15 mouse cellular contexts compared by ENCODE assay signal in genomic region chr12:76953750-76954363, GRCm38 (mm10). TPM values are rescaled to one million over a fixed set of nuclear protein-coding genes. Genes with fewer than 3 reads are reported as not detected.
DNase-seq lines count a peak whose midpoint lies in the region; ATAC-seq and TF ChIP-seq lines count a peak whose summit lies in the region.
"Had no signal": no experiment of that assay in that cellular context is flagged by ENCODE, and none has a peak within 500 bp of the region (broad histone marks: within the 10 kb centered on the region; RNA-seq: fewer than 3 reads in every experiment).

No protein-coding gene starts in this region.

- WGBS in kidney, adult 2 months, result 50% methylated on average over 2 of the region's 2 CpGs
- WGBS in lung, postnatal 0 days, result 36% methylated on average over 2 of the region's 2 CpGs
- 87% methylated on average over 2 of the region's 2 CpGs for WGBS in kidney, embryonic 15.5 days

- TF ChIP-seq EP300 in lung, postnatal 0 days (IDR thresholded peaks at IDR 0.05), result peak; percentile 45; the same call in 1 of the 2 replicates

- no peak for TF ChIP-seq CTCF in kidney, adult 2 months (conservative IDR thresholded peaks at IDR 0.05; ENCODE audit: insufficient read depth, insufficient read length, low read depth, low read length)
- TF ChIP-seq CTCF in lung, postnatal 0 days (IDR thresholded peaks at IDR 0.05), result no peak

- H3K4me2 ChIP-seq in lung, postnatal 0 days (replicated peaks; ENCODE audit: low read depth, low read length), result no peak overlapping the region
- H3K4me2 ChIP-seq in kidney, embryonic 15.5 days, result no peak overlapping the region
- H3K4me2 ChIP-seq: heart, embryonic 15.5 days; hindbrain, embryonic 12.5 days; midbrain, embryonic 12.5 days had no signal

- H3K4me1 ChIP-seq in kidney, adult 2 months (ENCODE audit: control insufficient read depth, insufficient read depth, low read length), result peaks cover 30% of the 10 kb centered on the region
- peaks cover 20% of the 10 kb centered on the region; the same call in 1 of the 2 replicates for H3K4me1 ChIP-seq in lung, postnatal 0 days (ENCODE audit: insufficient read depth, low read depth, low read length)
- peaks cover 19% of the 10 kb centered on the region for H3K4me1 ChIP-seq in kidney, embryonic 15.5 days
- H3K4me1 ChIP-seq: hindbrain, embryonic 12.5 days; midbrain, embryonic 12.5 days had no signal

- no peak for TF ChIP-seq POLR2A in kidney, adult 2 months (IDR thresholded peaks at IDR 0.05; ENCODE audit: low read depth, low read length)

- H3K9me3 ChIP-seq in lung, postnatal 0 days (ENCODE audit: low read length), result no peaks in the 10 kb centered on the region
- no peaks in the 10 kb centered on the region for H3K9me3 ChIP-seq in kidney, embryonic 15.5 days (replicated peaks)
- H3K9me3 ChIP-seq: heart, embryonic 15.5 days; hindbrain, embryonic 12.5 days; midbrain, embryonic 12.5 days had no signal

- DNase-seq in kidney, adult 2 months, result peak; percentile 67
- no peak for DNase-seq in kidney, postnatal 10 days
- peak; percentile 72 for DNase-seq in lung, postnatal 0 days (ENCODE audit: low spot score)
- no peak for DNase-seq in lung, postnatal 10 days
- no peak for DNase-seq in adrenal gland, adult 18-20 months (ENCODE audit: low spot score in 2 of 2)
- no peak for DNase-seq in urinary bladder, postnatal 25 days (ENCODE audit: low spot score)
- DNase-seq: cerebellum, adult 9-11 months; gastrocnemius, postnatal 14 days had no signal

- H3K4me3 ChIP-seq in kidney, adult 2 months (ENCODE audit: insufficient read depth, low read depth, low read length), result no peak overlapping the region
- no peak overlapping the region for H3K4me3 ChIP-seq in lung, postnatal 0 days (ENCODE audit: low read depth, low read length)
- H3K4me3 ChIP-seq in kidney, embryonic 15.5 days (replicated peaks), result no peak overlapping the region
- H3K4me3 ChIP-seq: heart, embryonic 15.5 days; hindbrain, embryonic 12.5 days; midbrain, embryonic 12.5 days; myocyte had no signal

- H3K36me3 ChIP-seq in kidney, adult 2 months (ENCODE audit: control insufficient read depth, insufficient read depth, low read length), result peaks cover 6% of the 10 kb centered on the region
- H3K36me3 ChIP-seq in lung, postnatal 0 days (ENCODE audit: insufficient read depth, low read length), result peaks cover 29% of the 10 kb centered on the region
- H3K36me3 ChIP-seq in kidney, embryonic 15.5 days, result peaks cover 88% of the 10 kb centered on the region

- H3K27me3 ChIP-seq in kidney, adult 2 months (replicated peaks; ENCODE audit: control insufficient read depth, insufficient read depth, low read length), result no peaks in the 10 kb centered on the region
- H3K27me3 ChIP-seq in lung, postnatal 0 days (replicated peaks; ENCODE audit: insufficient read depth, low read length), result no peaks in the 10 kb centered on the region
- H3K27me3 ChIP-seq in kidney, embryonic 15.5 days, result no peaks in the 10 kb centered on the region
- H3K27me3 ChIP-seq: heart, embryonic 15.5 days; hindbrain, embryonic 12.5 days; midbrain, embryonic 12.5 days; Patski had no signal

- ATAC-seq in lung, postnatal 0 days, result peak; percentile 75
- ATAC-seq in kidney, embryonic 15.5 days (replicated peaks; ENCODE audit: low FRiP score), result no peak
- ATAC-seq: forebrain, embryonic 16.5 days; Patski had no signal

- H3K9ac ChIP-seq in lung, postnatal 0 days (replicated peaks; ENCODE audit: low read depth), result no peak overlapping the region
- H3K9ac ChIP-seq in kidney, embryonic 15.5 days, result no peak overlapping the region
- H3K9ac ChIP-seq: heart, embryonic 15.5 days; hindbrain, embryonic 12.5 days had no signal

- peak overlapping the region; percentile 61 for H3K27ac ChIP-seq in kidney, adult 2 months (ENCODE audit: insufficient read depth, low read depth, low read length)
- H3K27ac ChIP-seq in lung, postnatal 0 days (ENCODE audit: low read length), result peak overlapping the region; percentile 75
- H3K27ac ChIP-seq in kidney, embryonic 15.5 days, result 0 out of 2 replicates have a peak overlapping the region, but pooled peaks have one; percentile 82
- H3K27ac ChIP-seq: hindbrain, embryonic 12.5 days; midbrain, embryonic 12.5 days had no signal

RNA-seq across cellular contexts. Expression of gene Max, which starts 8.1 kb away (rescaled TPM):
- polyA plus RNA-seq in kidney, adult 2 months (2012; rRNA removed), result 33.8 and 42.7 TPM in 2 replicates
- 17.5 and 20.9 TPM in 2 replicates for polyA plus RNA-seq in lung, postnatal 0 days (2015; fragmentation: Nextera tagmentation; extraction: Ambion mirVana)
- 16.6 and 19.9 TPM in 2 replicates for polyA plus RNA-seq in kidney, embryonic 15.5 days (2015; fragmentation: Nextera tagmentation; extraction: Ambion mirVana)
- total RNA-seq in adrenal gland, adult 18-20 months (2021), result 10 to 100 TPM; 70.1 to 70.8 TPM

Comparison
In these comparisons a context has a peak if more than half of its experiments do, and no peak if none do; other contexts are left out.
1. DNase-seq: peak in kidney, adult 2 months (single experiment) and lung, postnatal 0 days (single experiment); none in kidney, postnatal 10 days (single experiment), lung, postnatal 10 days (single experiment), adrenal gland, adult 18-20 months (0 of 2) and urinary bladder, postnatal 25 days (single experiment).
2. Peak in every context shown above with its lines, with median percentiles within 50 percentile points of each other: H3K27ac ChIP-seq.